Mouse (Mus musculus): ENCODE data around the gene Apol9b.

DNA sequence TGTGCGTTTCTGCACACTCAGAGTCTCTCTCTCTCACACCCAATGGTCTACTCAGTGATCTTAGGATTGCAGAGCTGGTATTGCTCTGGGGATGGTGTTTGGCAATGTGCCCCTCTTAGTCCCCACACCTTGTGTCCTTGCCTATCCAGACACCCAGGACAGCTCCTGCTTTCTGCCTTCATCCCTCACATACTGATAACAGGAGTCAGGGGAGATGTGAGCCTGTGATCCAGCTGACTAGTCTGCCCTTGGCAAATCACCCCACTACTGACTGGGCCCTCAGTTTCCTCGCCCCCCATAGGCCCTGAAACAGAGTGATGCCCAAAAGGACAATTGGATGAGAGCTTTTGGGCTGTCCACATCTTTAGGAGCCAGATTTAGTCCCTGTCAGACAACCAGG lies 27.2 kb downstream of the Apol9b start:
- TF ChIP-seq POLR2A (IDR thresholded peaks at IDR 0.05; ENCODE audit: low read depth, low read length) (no peak), CTCF (IDR thresholded peaks at IDR 0.05; ENCODE audit: extremely low read depth, insufficient read depth, insufficient read length, insufficient replicate concordance) (no peak)

Measured in spleen, adult 2 months (tissue).